Mouse (Mus musculus): ENCODE data around the gene Kcnj8.
"Not testable (repeated sequence)": the region's sequence is repeated elsewhere in the genome, so short reads cannot be mapped to it uniquely, and the experiment has no call there.

DNA sequence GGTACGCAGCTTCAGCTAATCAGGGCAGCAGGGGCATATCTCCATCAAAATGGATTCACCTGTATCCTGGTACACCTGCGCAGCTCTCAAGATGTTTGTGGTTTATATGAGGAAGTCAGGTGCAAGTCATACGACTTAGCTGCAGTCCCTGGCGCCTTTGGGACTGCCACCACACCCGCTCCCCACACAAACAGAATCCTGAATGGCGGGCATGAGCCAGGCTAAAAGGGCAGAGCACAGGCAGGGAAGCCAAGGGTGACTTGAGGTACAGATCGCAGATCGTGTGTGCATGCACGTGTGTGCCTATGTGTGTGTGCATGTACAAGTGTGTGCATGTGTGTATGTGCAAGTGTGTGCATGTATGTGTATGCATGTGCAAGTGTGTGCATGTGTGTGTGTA is 56.0 kb downstream of the Kcnj8 start:
- not testable (repeated sequence) for TF ChIP-seq FLI1 (IDR thresholded peaks at IDR 0.05; ENCODE audit: low read length); GATA1 (IDR thresholded peaks at IDR 0.05; ENCODE audit: borderline replicate concordance, low read length)
